Mouse (Mus musculus): Measurements from ENCODE around the gene Fbxl20. TPM values are rescaled to one million over a fixed set of nuclear protein-coding genes. Genes with fewer than 3 reads are reported as not detected.
A peak's percentile ranks its signal among the peaks of the same experiment; 100 is the strongest.

Gene Fbxl20
- polyA plus RNA-seq, 1 experiment from 2014 or later: 10.8 TPM

GRCm38 (mm10) chr11:98077086-98077485 is 73.1 kb downstream of the Fbxl20 start:
- Histone ChIP-seq H3K4me1 (replicated peaks; ENCODE audit: control insufficient read depth, insufficient read depth, low read length) (no peaks in the 10 kb centered on the region), H3K4me3 (ENCODE audit: low read depth, low read length) (no peak overlapping the region), H3K27ac (ENCODE audit: low read depth, low read length) (no peak overlapping the region), H3K36me3 (ENCODE audit: control insufficient read depth, insufficient read depth, low read length) (no peaks in the 10 kb centered on the region), H3K9ac (ENCODE audit: low read depth, low read length) (no peak overlapping the region), H3K9me3 (ENCODE audit: control insufficient read depth, low read length) (no peaks in the 10 kb centered on the region), H3K4me2 (no peak overlapping the region), H3K27me3 (replicated peaks; ENCODE audit: control insufficient read depth, insufficient read depth, low read length) (no peaks in the 10 kb centered on the region; the same call in 1 of the 2 replicates)
- DNase-seq (ENCODE audit: low spot score): no peak
- 75% methylated on average over 8 of the region's 8 CpGs for WGBS
- no peak for ATAC-seq (replicated peaks; ENCODE audit: low FRiP score)

- Histone ChIP-seq H3K27ac (ENCODE audit: low read depth, low read length) (no peak overlapping the region), H3K9me3 (ENCODE audit: control insufficient read depth, low read length) (no peaks in the 10 kb centered on the region), H3K4me2 (0 out of 2 replicates have a peak overlapping the region, but pooled peaks have one; percentile 19), H3K27me3 (replicated peaks; ENCODE audit: control insufficient read depth, insufficient read depth, low read length) (no peaks in the 10 kb centered on the region; the same call in 1 of the 2 replicates), H3K4me1 (replicated peaks; ENCODE audit: control insufficient read depth, insufficient read depth, low read length) (no peaks in the 10 kb centered on the region), H3K4me3 (ENCODE audit: low read depth, low read length) (no peak overlapping the region), H3K36me3 (ENCODE audit: control insufficient read depth, insufficient read depth, low read length) (no peaks in the 10 kb centered on the region), H3K9ac (ENCODE audit: low read depth, low read length) (no peak overlapping the region)
- WGBS: 22% methylated on average over 13 of the region's 13 CpGs
- peak; percentile 87 for DNase-seq (ENCODE audit: low spot score)
- no peak for ATAC-seq (replicated peaks; ENCODE audit: low FRiP score)
Observed at GRCm38 (mm10) chr11:98075195-98075808, 74.9 kb downstream of the Fbxl20 start.

- H3K4me3 ChIP-seq (ENCODE audit: low read depth, low read length): no peak overlapping the region
- H3K4me1 ChIP-seq (replicated peaks; ENCODE audit: control insufficient read depth, insufficient read depth, low read length): no peaks in the 10 kb centered on the region
- DNase-seq (ENCODE audit: low spot score): no peak
- no peaks in the 10 kb centered on the region; the same call in 1 of the 2 replicates for H3K27me3 ChIP-seq (replicated peaks; ENCODE audit: control insufficient read depth, insufficient read depth, low read length)
- no peaks in the 10 kb centered on the region for H3K36me3 ChIP-seq (ENCODE audit: control insufficient read depth, insufficient read depth, low read length)
- no peak overlapping the region for H3K9ac ChIP-seq (ENCODE audit: low read depth, low read length)
- no peak for ATAC-seq (replicated peaks; ENCODE audit: low FRiP score)
- H3K4me2 ChIP-seq: no peak overlapping the region
- H3K9me3 ChIP-seq (ENCODE audit: control insufficient read depth, low read length): no peaks in the 10 kb centered on the region
- no peak overlapping the region for H3K27ac ChIP-seq (ENCODE audit: low read depth, low read length)
- WGBS: 86% methylated on average over 4 of the region's 4 CpGs
Observed at GRCm38 (mm10) chr11:98073442-98073841, 76.8 kb downstream of the Fbxl20 start.

GRCm38 (mm10) chr11:98067255-98067654 is 82.9 kb downstream of the Fbxl20 start:
- Histone ChIP-seq H3K4me2 (no peak overlapping the region), H3K4me1 (replicated peaks; ENCODE audit: control insufficient read depth, insufficient read depth, low read length) (no peaks in the 10 kb centered on the region), H3K27ac (ENCODE audit: low read depth, low read length) (no peak overlapping the region), H3K36me3 (ENCODE audit: control insufficient read depth, insufficient read depth, low read length) (no peaks in the 10 kb centered on the region), H3K27me3 (replicated peaks; ENCODE audit: control insufficient read depth, insufficient read depth, low read length) (no peaks in the 10 kb centered on the region), H3K9ac (ENCODE audit: low read depth, low read length) (no peak overlapping the region), H3K4me3 (ENCODE audit: low read depth, low read length) (no peak overlapping the region), H3K9me3 (ENCODE audit: control insufficient read depth, low read length) (no peaks in the 10 kb centered on the region)
- DNase-seq (ENCODE audit: low spot score) (no peak), ATAC-seq (replicated peaks; ENCODE audit: low FRiP score) (no peak)
- 93% methylated on average over 21 of the region's 21 CpGs for WGBS

GRCm38 (mm10) chr11:98066201-98066600 is 84.0 kb downstream of the Fbxl20 start:
- ATAC-seq (replicated peaks; ENCODE audit: low FRiP score) (no peak), DNase-seq (ENCODE audit: low spot score) (no peak)
- no peak overlapping the region for H3K27ac ChIP-seq (ENCODE audit: low read depth, low read length)
- no peak overlapping the region for H3K4me2 ChIP-seq
- no peaks in the 10 kb centered on the region for H3K9me3 ChIP-seq (ENCODE audit: control insufficient read depth, low read length)
- no peaks in the 10 kb centered on the region for H3K36me3 ChIP-seq (ENCODE audit: control insufficient read depth, insufficient read depth, low read length)
- H3K27me3 ChIP-seq (replicated peaks; ENCODE audit: control insufficient read depth, insufficient read depth, low read length): no peaks in the 10 kb centered on the region
- no peak overlapping the region for H3K9ac ChIP-seq (ENCODE audit: low read depth, low read length)
- H3K4me3 ChIP-seq (ENCODE audit: low read depth, low read length): no peak overlapping the region
- 89% methylated on average over 12 of the region's 12 CpGs for WGBS
- H3K4me1 ChIP-seq (replicated peaks; ENCODE audit: control insufficient read depth, insufficient read depth, low read length): no peaks in the 10 kb centered on the region

- 62% methylated on average over 6 of the region's 6 CpGs for WGBS
- ATAC-seq (replicated peaks; ENCODE audit: low FRiP score): no peak
- no peak for DNase-seq (ENCODE audit: low spot score)
Observed at GRCm38 (mm10) chr11:98061904-98062562, 88.2 kb downstream of the Fbxl20 start.

GRCm38 (mm10) chr11:98061441-98061840 is 88.8 kb downstream of the Fbxl20 start:
- no peak for ATAC-seq (replicated peaks; ENCODE audit: low FRiP score)
- WGBS: 69% methylated on average over 3 of the region's 3 CpGs
- no peaks in the 10 kb centered on the region for H3K4me1 ChIP-seq (replicated peaks; ENCODE audit: control insufficient read depth, insufficient read depth, low read length)

More at GRCm38 (mm10) chr11:98061904-98062562, 88.2 kb downstream of the Fbxl20 start:
- no peak overlapping the region for H3K4me2 ChIP-seq
- no peak overlapping the region for H3K9ac ChIP-seq (ENCODE audit: low read depth, low read length)
- H3K4me1 ChIP-seq (replicated peaks; ENCODE audit: control insufficient read depth, insufficient read depth, low read length): no peaks in the 10 kb centered on the region
- no peak overlapping the region for H3K27ac ChIP-seq (ENCODE audit: low read depth, low read length)
- peaks cover 1% of the 10 kb centered on the region for H3K27me3 ChIP-seq (replicated peaks; ENCODE audit: control insufficient read depth, insufficient read depth, low read length)
- H3K36me3 ChIP-seq (ENCODE audit: control insufficient read depth, insufficient read depth, low read length): no peaks in the 10 kb centered on the region
- no peak overlapping the region for H3K4me3 ChIP-seq (ENCODE audit: low read depth, low read length)
- no peaks in the 10 kb centered on the region for H3K9me3 ChIP-seq (ENCODE audit: control insufficient read depth, low read length)

GRCm38 (mm10) chr11:98060104-98060692 is 90.0 kb downstream of the Fbxl20 start:
- Histone ChIP-seq H3K27me3 (replicated peaks; ENCODE audit: control insufficient read depth, insufficient read depth, low read length) (peaks cover 10% of the 10 kb centered on the region), H3K27ac (ENCODE audit: low read depth, low read length) (no peak overlapping the region), H3K4me2 (no peak overlapping the region), H3K4me1 (replicated peaks; ENCODE audit: control insufficient read depth, insufficient read depth, low read length) (no peaks in the 10 kb centered on the region), H3K4me3 (ENCODE audit: low read depth, low read length) (no peak overlapping the region), H3K36me3 (ENCODE audit: control insufficient read depth, insufficient read depth, low read length) (no peaks in the 10 kb centered on the region), H3K9ac (ENCODE audit: low read depth, low read length) (no peak overlapping the region), H3K9me3 (ENCODE audit: control insufficient read depth, low read length) (no peaks in the 10 kb centered on the region)
- DNase-seq (ENCODE audit: low spot score) (no peak), ATAC-seq (replicated peaks; ENCODE audit: low FRiP score) (no peak)
- WGBS: 67% methylated on average over 5 of the region's 5 CpGs

More at GRCm38 (mm10) chr11:98061441-98061840, 88.8 kb downstream of the Fbxl20 start:
- Histone ChIP-seq H3K4me3 (ENCODE audit: low read depth, low read length) (no peak overlapping the region), H3K9me3 (ENCODE audit: control insufficient read depth, low read length) (no peaks in the 10 kb centered on the region), H3K36me3 (ENCODE audit: control insufficient read depth, insufficient read depth, low read length) (no peaks in the 10 kb centered on the region), H3K27me3 (replicated peaks; ENCODE audit: control insufficient read depth, insufficient read depth, low read length) (peaks cover 3% of the 10 kb centered on the region), H3K27ac (ENCODE audit: low read depth, low read length) (no peak overlapping the region), H3K4me2 (no peak overlapping the region), H3K9ac (ENCODE audit: low read depth, low read length) (no peak overlapping the region)
- DNase-seq (ENCODE audit: low spot score): no peak

Measured in liver, embryonic 11.5 days (tissue).